Mouse (Mus musculus) gastrocnemius, adult 2 months (tissue): ENCODE results near the gene Rere. TPM values are rescaled to one million over a fixed set of nuclear protein-coding genes. Genes with fewer than 3 reads are reported as not detected.

Experiments
- DNase-seq: peaks from one replicate; pipeline ENCODE4 v3.0.0; 2022
- H3K27ac ChIP-seq: fragments of 200-600 bp; 2 replicates; pipeline ENCODE4 v1.8.1; 2022; ENCODE audit warnings: mild to moderate bottlenecking
- H3K4me3 ChIP-seq: fragments of 200-600 bp; 2 replicates; pipeline ENCODE4 v1.8.1; 2022; ENCODE audit warnings: mild to moderate bottlenecking, moderate library complexity
- CTCF ChIP-seq: fragments of 200-600 bp; IDR thresholded peaks from 2 replicates; pipeline ENCODE4 v1.8.1; 2022; ENCODE audit warnings: antibody characterized with exemption, mild to moderate bottlenecking, moderate library complexity
- intact Hi-C: fragments of 180-260 bp; cut with DNase I; formaldehyde crosslinking; loops from one replicate; pipeline ENCODE4 v1.15.1; 2025
- total RNA-seq, 2 experiments: library from RNA; stranded (reverse); gene quantifications; 2 replicates each; pipeline ENCODE4 v1.2.3; 2021

The Rere gene
- total RNA-seq, 2 experiments from 2014 or later: 71.3 to 95.7 TPM

GRCm38 (mm10) chr4:150613715-150614114 lies 332.3 kb downstream of the Rere start:
- intact Hi-C loops: no loop called here
- DNase-seq: no peak
- no peak overlapping the region for H3K4me3 ChIP-seq
- H3K27ac ChIP-seq: no peak overlapping the region
- no peak for TF ChIP-seq CTCF

GRCm38 (mm10) chr4:150615251-150616028 lies 334.0 kb downstream of the Rere start:
- H3K4me3 ChIP-seq: peak overlapping the region; percentile 13; the same call in 1 of the 2 replicates
- TF ChIP-seq CTCF: no peak
- peak overlapping the region; percentile 48; the same call in 1 of the 2 replicates for H3K27ac ChIP-seq
- no peak for DNase-seq
- intact Hi-C loops: loop anchor here (5.0 kb wide), 1 partner anchor 43 kb away; no protein-coding TSS in a partner anchor

GRCm38 (mm10) chr4:150616029-150616420 lies 334.6 kb downstream of the Rere start:
- intact Hi-C loops: loop anchor here (5.0 kb wide), 1 partner anchor 44 kb away; no protein-coding TSS in a partner anchor
- Histone ChIP-seq H3K4me3 (peak overlapping the region; percentile 13; the same call in 1 of the 2 replicates), H3K27ac (peak overlapping the region; percentile 48; the same call in 1 of the 2 replicates)
- DNase-seq: peak; percentile 90
- TF ChIP-seq CTCF: no peak

- no peak for DNase-seq
- no peak for TF ChIP-seq CTCF
- Histone ChIP-seq H3K27ac (no peak overlapping the region; the same call in 1 of the 2 replicates), H3K4me3 (no peak overlapping the region)
- intact Hi-C loops: loop anchor here (5.0 kb wide), 1 partner anchor 45 kb away; no protein-coding TSS in a partner anchor
These were observed 335.4 kb downstream of the Rere start for GRCm38 (mm10) chr4:150616841-150617240.

GRCm38 (mm10) chr4:150619011-150619410 lies 337.6 kb downstream of the Rere start:
- no peak for TF ChIP-seq CTCF
- no peak overlapping the region for H3K4me3 ChIP-seq
- intact Hi-C loops: loop anchor here (5.0 kb wide), 1 partner anchor 47 kb away; no protein-coding TSS in a partner anchor
- H3K27ac ChIP-seq: no peak overlapping the region
- no peak for DNase-seq

- intact Hi-C loops: no loop called here
- H3K4me3 ChIP-seq: no peak overlapping the region
- H3K27ac ChIP-seq: no peak overlapping the region
- TF ChIP-seq CTCF: no peak
- DNase-seq: peak; percentile 24
These were observed 341.2 kb downstream of the Rere start for GRCm38 (mm10) chr4:150622641-150623040.

- Histone ChIP-seq H3K4me3 (no peak overlapping the region), H3K27ac (no peak overlapping the region)
- intact Hi-C loops: no loop called here
- DNase-seq: peak; percentile 22
- no peak for TF ChIP-seq CTCF
These were observed 342.9 kb downstream of the Rere start for GRCm38 (mm10) chr4:150624214-150624823.

GRCm38 (mm10) chr4:150624933-150625332 lies 343.5 kb downstream of the Rere start:
- no peak for TF ChIP-seq CTCF
- intact Hi-C loops: loop anchor here (5.0 kb wide), 1 partner anchor 278 kb away; no protein-coding TSS in a partner anchor
- no peak for DNase-seq
- no peak overlapping the region for H3K27ac ChIP-seq
- no peak overlapping the region for H3K4me3 ChIP-seq

- intact Hi-C loops: loop anchor here (5.0 kb wide), 1 partner anchor 278 kb away; no protein-coding TSS in a partner anchor
- DNase-seq: peak; percentile 80
- TF ChIP-seq CTCF: peak; percentile 86
- Histone ChIP-seq H3K27ac (no peak overlapping the region), H3K4me3 (no peak overlapping the region)
These were observed 344.0 kb downstream of the Rere start for GRCm38 (mm10) chr4:150625425-150625824.

GRCm38 (mm10) chr4:150625951-150626732 lies 344.7 kb downstream of the Rere start:
- peak; percentile 71 for DNase-seq

GRCm38 (mm10) chr4:150629266-150629665 lies 347.8 kb downstream of the Rere start:
- no peak overlapping the region for H3K27ac ChIP-seq
- H3K4me3 ChIP-seq: no peak overlapping the region
- intact Hi-C loops: loop anchor here (5.0 kb wide), 1 partner anchor 282 kb away; no protein-coding TSS in a partner anchor
- no peak for DNase-seq
- TF ChIP-seq CTCF: no peak

More at GRCm38 (mm10) chr4:150625951-150626732, 344.7 kb downstream of the Rere start:
- TF ChIP-seq CTCF: peak; percentile 93
- Histone ChIP-seq H3K4me3 (no peak overlapping the region), H3K27ac (no peak overlapping the region)
- intact Hi-C loops: loop anchor here (5.0 kb wide), 1 partner anchor 279 kb away; no protein-coding TSS in a partner anchor

- TF ChIP-seq CTCF: no peak
- Histone ChIP-seq H3K27ac (no peak overlapping the region), H3K4me3 (no peak overlapping the region)
- intact Hi-C loops: no loop called here
- DNase-seq: peak; percentile 26
These were observed 354.1 kb downstream of the Rere start for GRCm38 (mm10) chr4:150635568-150635967.
